Mouse (Mus musculus): ENCODE data around the gene Nkx1-1.

The Nkx1-1 gene

GRCm38 (mm10) chr5:33420313-33420712 lies 13.5 kb downstream of the Nkx1-1 start:
- DNase-seq (ENCODE audit: low spot score) = no peak

DNA sequence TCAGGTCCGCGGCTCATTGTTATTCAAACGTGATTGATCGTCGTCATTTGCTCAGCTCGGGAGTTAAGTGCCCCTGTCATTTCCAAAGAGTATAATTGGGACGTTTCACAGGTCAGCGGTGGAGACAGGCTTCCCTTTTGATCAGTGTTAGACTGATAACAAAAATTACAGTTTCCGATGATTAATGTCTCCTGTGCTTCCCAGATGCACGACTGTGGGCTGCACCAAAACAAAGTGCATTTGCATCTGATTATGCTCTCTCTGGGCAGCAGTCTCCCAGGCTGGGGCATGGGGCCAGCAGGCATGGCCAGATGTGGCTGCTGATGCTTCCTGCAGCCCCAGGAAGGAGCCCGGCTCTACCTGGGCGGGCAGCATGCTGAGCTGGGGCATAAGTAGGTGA lies 33.0 kb downstream of the Nkx1-1 start:
- no peak for DNase-seq (ENCODE audit: low spot score)

GRCm38 (mm10) chr5:33396828-33397227 lies 36.9 kb downstream of the Nkx1-1 start:
- DNase-seq (ENCODE audit: low spot score) = no peak

DNA sequence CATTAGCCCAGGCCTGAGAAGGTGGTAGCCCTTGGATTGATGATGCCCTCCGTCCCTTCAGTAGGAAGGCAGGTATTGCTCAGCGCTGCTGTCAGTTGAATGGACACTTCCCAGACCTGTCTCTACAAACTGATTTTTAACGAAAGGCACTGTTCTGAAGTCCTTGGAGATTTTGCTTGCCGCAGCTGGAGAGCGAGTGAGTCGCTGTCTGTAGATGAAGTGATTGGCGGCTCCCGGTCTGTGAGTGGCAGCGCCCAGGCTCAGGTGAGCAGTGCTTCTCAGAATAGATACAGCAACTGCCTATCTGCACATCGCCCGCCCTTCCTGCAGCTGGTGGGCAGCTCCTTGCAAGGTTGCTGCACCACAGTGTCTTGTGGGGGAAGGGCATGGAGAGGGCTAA lies 38.1 kb downstream of the Nkx1-1 start:
- DNase-seq (ENCODE audit: low spot score) = no peak

DNA sequence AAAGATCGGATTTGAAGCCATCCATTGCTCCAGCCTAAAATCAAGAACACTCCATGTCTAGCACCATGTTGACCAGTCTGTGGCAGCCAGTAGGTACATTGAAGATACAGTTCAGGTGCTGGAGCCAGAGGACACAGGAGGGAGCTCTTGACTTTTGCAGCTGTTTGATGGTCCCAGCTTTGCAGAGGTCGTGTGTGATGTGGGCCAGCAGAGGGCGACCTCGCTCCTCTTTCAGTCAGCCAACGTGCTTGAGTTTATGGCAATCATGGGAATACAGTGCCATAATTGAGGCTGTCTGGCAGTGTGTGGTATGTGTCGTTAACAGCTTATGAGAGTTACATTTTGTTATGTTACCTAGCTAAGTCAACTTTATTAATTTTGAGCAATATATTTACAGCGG lies 40.0 kb downstream of the Nkx1-1 start:
- DNase-seq (ENCODE audit: low spot score) = peak; percentile 39

- no peak for DNase-seq (ENCODE audit: low spot score)
Measured at GRCm38 (mm10) chr5:33387550-33387949, 46.2 kb downstream of the Nkx1-1 start.
